Comparison of ENCODE assay signal across 8 mouse cellular contexts in genomic region chr2:27744612-27745351, GRCm38 (mm10).
DNase-seq lines count a peak whose midpoint lies in the region; ATAC-seq lines count a peak whose summit lies in the region.

No protein-coding gene starts in this region.

- ATAC-seq in granulocyte monocyte progenitor cell, adult 5-6 weeks (replicated peaks; ENCODE audit: poor library complexity, severe bottlenecking) = peak; percentile 47
- ATAC-seq in megakaryocyte progenitor cell, adult 5-6 weeks (replicated peaks; ENCODE audit: poor library complexity) = peak; percentile 30

- peak; percentile 57 to 78 for DNase-seq in heart, adult 18-20 months
- DNase-seq in heart, postnatal 4 days = no peak
- DNase-seq in kidney, postnatal 25 days = peak; percentile 67 to 87
- DNase-seq in cerebellum, postnatal 10 days = no peak
- DNase-seq in c-Kit-positive CD71-positive TER-119-positive erythroid progenitor cells, embryonic 14.5 days (ENCODE audit: low spot score) = no peak
- no peak for DNase-seq in spleen, postnatal 4 days (ENCODE audit: low spot score in 2 of 2)

Comparison
In these comparisons a context has a peak if more than half of its experiments do, and no peak if none do; other contexts are left out.
1. DNase-seq: peak in heart, adult 18-20 months (2 of 2) and kidney, postnatal 25 days (2 of 2); none in heart, postnatal 4 days (single experiment), cerebellum, postnatal 10 days (0 of 2), c-Kit-positive CD71-positive TER-119-positive erythroid progenitor cells, embryonic 14.5 days (single experiment) and spleen, postnatal 4 days (0 of 2).